Mouse (Mus musculus) limb, embryonic 12.5 days (tissue): ENCODE measurements around the gene Cstb. TPM values are rescaled to one million over a fixed set of nuclear protein-coding genes. Genes with fewer than 3 reads are reported as not detected.

Experiments
- ATAC-seq: fragments of 200-750 bp; cut with Nextera tagmentation; 2 replicates; pipeline ENCODE4 v1.8.0; 2017; ENCODE audit warnings: low read depth, moderate TSS enrichment; ENCODE audit not compliant: insufficient number of reproducible peaks, insufficient read depth, low FRiP score, low TSS enrichment
- H3K27ac ChIP-seq: fragments of 300-500 bp; sonication (generic); 2 replicates; pipeline ENCODE4 v1.5.1; 2016; ENCODE audit warnings: mild to moderate bottlenecking, moderate library complexity
- H3K27me3 ChIP-seq: fragments of 300-500 bp; sonication (generic); 2 replicates; pipeline ENCODE4 v1.6.1; 2016; ENCODE audit warnings: mild to moderate bottlenecking, moderate library complexity
- H3K36me3 ChIP-seq: fragments of 300-500 bp; sonication (generic); 2 replicates; pipeline ENCODE4 v1.6.1; 2016; ENCODE audit warnings: mild to moderate bottlenecking, moderate library complexity
- H3K4me1 ChIP-seq: fragments of 300-500 bp; sonication (generic); replicated peaks from 2 replicates; pipeline ENCODE4 v1.6.1; 2016
- H3K4me2 ChIP-seq: fragments of 300-500 bp; sonication (generic); 2 replicates; pipeline ENCODE4 v1.6.1; 2016; ENCODE audit warnings: mild to moderate bottlenecking, moderate library complexity
- H3K4me3 ChIP-seq: fragments of 300-500 bp; sonication (generic); replicated peaks from 2 replicates; pipeline ENCODE4 v1.5.1; 2016; ENCODE audit warnings: mild to moderate bottlenecking
- H3K9ac ChIP-seq: fragments of 300-500 bp; sonication (generic); replicated peaks from 2 replicates; pipeline ENCODE4 v1.6.1; 2016; ENCODE audit warnings: mild to moderate bottlenecking, moderate library complexity
- H3K9me3 ChIP-seq: fragments of 300-500 bp; sonication (generic); 2 replicates; pipeline ENCODE4 v1.6.1; 2016; ENCODE audit warnings: mild to moderate bottlenecking, moderate library complexity
- WGBS: fragments of 180-500 bp; shearing (Covaris S2); methylation state at CpG from one replicate; pipeline ENCODE4 v1.1.7; 2016; 5-methylcytosine and 5-hydroxymethylcytosine counted together
- microRNA-seq: library from miRNA; unstranded; fragments of <30 nt; microRNA quantifications from one replicate; pipeline ENCODE4, GENCODE M21; 2017
- polyA plus RNA-seq: library from polyadenylated mRNA; unstranded; fragments of >200 nt; fragmentation: Nextera tagmentation; extraction: Ambion mirVana; gene quantifications from 2 replicates; pipeline ENCODE4 v1.2.1, GENCODE M21; 2016

Gene Cstb
- polyA plus RNA-seq, 1 experiment from 2014 or later, result 204 TPM

- H3K9me3 ChIP-seq, result no peaks in the 10 kb centered on the region
- no peak for ATAC-seq
- H3K4me2 ChIP-seq, result no peak overlapping the region
- WGBS, result 77% methylated on average over 8 of the region's 8 CpGs
- no peak overlapping the region for H3K27ac ChIP-seq
- H3K9ac ChIP-seq, result no peak overlapping the region
- H3K36me3 ChIP-seq, result no peaks in the 10 kb centered on the region
- H3K4me3 ChIP-seq, result no peak overlapping the region
- H3K4me1 ChIP-seq, result no peaks in the 10 kb centered on the region
- no peaks in the 10 kb centered on the region for H3K27me3 ChIP-seq
These were observed 49.3 kb downstream of the Cstb start for GRCm38 (mm10) chr10:78474759-78475158.

- H3K9me3 ChIP-seq, result no peaks in the 10 kb centered on the region
- 76% methylated on average over 4 of the region's 4 CpGs for WGBS
- H3K9ac ChIP-seq, result no peak overlapping the region
- no peak overlapping the region for H3K4me3 ChIP-seq
- 0 out of 2 replicates have a peak, but pooled peaks cover under 1% of the 10 kb centered on the region for H3K27me3 ChIP-seq
- peaks cover 4% of the 10 kb centered on the region; the same call in 1 of the 2 replicates for H3K4me1 ChIP-seq
- no peak overlapping the region for H3K4me2 ChIP-seq
- ATAC-seq, result no peak
- H3K27ac ChIP-seq, result no peak overlapping the region
- no peaks in the 10 kb centered on the region for H3K36me3 ChIP-seq
These were observed 51.4 kb downstream of the Cstb start for GRCm38 (mm10) chr10:78476821-78477220.

Small RNAs within 50 kb of the gene (microRNA-seq; reads per million reads assigned to microRNA genes)
- gene Mir6410 (not detected), gene Mir6907 (0.70 reads per million), gene Mir6908 (0.93 reads per million)

Other genes starting within 250 kb of the Cstb start
- 27.1 and 28.6 TPM in 2 replicates for gene Pwp2, start 240.5 kb upstream of the Cstb start, polyA plus RNA-seq
- 17.0 and 18.8 TPM in 2 replicates for gene Trappc10, start 181.0 kb upstream of the Cstb start, polyA plus RNA-seq
- gene Agpat3, start 73.2 kb upstream of the Cstb start, polyA plus RNA-seq, result 48.7 and 52.7 TPM in 2 replicates
- gene Rrp1, start 12.6 kb upstream of the Cstb start, polyA plus RNA-seq, result 330 and 340 TPM in 2 replicates
- 10.4 and 10.6 TPM in 2 replicates for gene Pdxk, start 39.3 kb downstream of the Cstb start, polyA plus RNA-seq
- not detected in 2 replicates for gene Olfr1358, start 91.8 kb downstream of the Cstb start, polyA plus RNA-seq
- gene Ilvbl, start 148.7 kb downstream of the Cstb start, polyA plus RNA-seq, result 49.0 and 49.2 TPM in 2 replicates
- 19.0 and 19.7 TPM in 2 replicates for gene Syde1, start 166.3 kb downstream of the Cstb start, polyA plus RNA-seq
- gene Olfr1357, start 192.4 kb downstream of the Cstb start, polyA plus RNA-seq, result not detected in 2 replicates